Mouse (Mus musculus): ENCODE measurements around the gene Wasf2.

Gene Wasf2

DNA sequence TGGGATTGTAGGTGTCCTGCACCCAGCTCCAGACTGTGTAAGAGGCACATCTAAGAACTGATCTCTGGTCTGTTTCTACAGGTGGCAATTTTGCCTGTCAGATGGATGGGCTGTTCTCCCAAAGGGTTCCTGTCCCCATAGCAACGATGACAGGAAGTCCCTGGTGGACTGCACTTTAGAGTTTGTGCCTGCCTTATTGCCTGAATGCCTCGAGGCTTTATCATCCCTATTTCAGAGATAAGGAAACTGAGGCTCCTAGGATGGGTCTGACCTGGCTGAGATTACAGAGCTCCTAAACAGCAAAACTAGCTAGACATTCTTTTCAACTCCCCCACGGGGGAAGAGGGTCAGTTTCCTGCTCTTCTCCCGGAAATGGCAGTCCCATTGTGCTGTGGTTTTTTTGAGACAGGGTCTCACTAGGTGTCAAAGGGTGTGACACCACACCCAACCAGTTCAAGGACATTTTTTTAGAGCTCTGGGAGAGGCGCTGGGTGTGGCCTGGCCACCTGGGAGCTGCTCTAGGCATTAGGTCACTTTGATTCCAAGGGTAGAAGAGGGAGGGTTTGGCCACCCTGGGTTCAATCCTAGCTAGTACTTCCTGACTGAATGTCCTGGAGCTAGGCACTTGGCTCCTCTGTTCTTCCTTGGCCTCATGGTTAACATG is 8.2 kb upstream of the Wasf2 start:
- DNase-seq (ENCODE audit: low read depth, low spot score) = no peak

DNA sequence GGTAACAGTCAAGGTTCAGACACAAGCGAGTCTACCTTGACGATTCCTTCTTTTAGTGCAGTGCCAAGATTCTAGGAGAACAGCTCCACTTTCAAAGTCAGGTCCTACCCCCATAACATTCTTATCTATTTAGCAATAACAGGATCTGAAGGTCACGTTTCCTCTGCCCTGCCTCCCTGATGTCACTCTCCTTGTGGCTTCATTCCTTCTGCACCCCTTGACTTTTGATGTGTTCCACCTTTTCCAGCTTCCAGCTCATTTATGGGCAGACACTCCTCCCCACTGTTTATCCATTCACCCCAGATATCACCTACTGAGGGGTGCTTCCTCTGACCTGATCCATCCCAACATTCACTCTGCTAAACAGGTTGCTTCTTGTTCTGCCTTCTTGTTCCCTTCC is 3.2 kb upstream of the Wasf2 start:
- no peak for DNase-seq (ENCODE audit: low read depth, low spot score)

DNA sequence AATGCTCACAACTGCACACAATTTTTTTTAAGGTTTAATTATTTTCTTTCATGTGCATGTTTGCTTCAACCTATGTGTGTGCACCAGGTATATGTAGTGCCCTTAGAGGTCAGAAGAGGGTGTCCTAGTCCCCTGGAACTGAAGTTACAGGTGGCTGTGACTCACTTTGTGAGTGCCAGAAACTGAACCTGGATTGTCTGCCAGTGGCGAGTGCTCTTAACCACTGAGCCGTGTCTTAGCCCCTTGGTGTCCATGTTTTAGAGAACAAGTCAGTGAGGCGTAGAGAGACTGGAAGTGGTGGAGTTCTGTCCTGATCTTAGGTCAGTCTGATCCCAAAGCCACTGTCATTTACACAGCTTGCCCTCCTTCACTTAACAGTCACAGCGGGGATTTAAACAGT is 2.4 kb upstream of the Wasf2 start:
- no peak for DNase-seq (ENCODE audit: low read depth, low spot score)

DNA sequence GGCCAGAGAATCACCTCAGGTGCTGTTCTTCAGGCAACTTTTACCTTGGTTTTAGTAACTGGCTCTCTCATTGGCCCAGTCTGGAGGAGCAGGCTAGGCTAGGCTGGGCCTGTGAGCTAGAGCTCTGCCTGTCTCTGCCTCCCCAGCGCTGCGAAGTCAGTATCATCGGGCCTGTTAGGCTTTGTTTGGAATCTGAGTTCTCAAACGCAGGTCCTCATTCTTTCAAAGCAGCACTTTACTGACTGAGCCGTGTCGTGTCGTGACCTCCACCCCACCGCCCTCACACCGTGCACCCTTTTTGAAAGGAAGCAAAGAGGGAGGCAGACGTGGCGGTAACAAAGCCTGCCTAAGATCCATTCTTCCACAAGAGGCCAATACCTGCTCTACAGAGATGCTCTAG is 914 bp upstream of the Wasf2 start:
- DNase-seq (ENCODE audit: low read depth, low spot score) = no peak

DNA sequence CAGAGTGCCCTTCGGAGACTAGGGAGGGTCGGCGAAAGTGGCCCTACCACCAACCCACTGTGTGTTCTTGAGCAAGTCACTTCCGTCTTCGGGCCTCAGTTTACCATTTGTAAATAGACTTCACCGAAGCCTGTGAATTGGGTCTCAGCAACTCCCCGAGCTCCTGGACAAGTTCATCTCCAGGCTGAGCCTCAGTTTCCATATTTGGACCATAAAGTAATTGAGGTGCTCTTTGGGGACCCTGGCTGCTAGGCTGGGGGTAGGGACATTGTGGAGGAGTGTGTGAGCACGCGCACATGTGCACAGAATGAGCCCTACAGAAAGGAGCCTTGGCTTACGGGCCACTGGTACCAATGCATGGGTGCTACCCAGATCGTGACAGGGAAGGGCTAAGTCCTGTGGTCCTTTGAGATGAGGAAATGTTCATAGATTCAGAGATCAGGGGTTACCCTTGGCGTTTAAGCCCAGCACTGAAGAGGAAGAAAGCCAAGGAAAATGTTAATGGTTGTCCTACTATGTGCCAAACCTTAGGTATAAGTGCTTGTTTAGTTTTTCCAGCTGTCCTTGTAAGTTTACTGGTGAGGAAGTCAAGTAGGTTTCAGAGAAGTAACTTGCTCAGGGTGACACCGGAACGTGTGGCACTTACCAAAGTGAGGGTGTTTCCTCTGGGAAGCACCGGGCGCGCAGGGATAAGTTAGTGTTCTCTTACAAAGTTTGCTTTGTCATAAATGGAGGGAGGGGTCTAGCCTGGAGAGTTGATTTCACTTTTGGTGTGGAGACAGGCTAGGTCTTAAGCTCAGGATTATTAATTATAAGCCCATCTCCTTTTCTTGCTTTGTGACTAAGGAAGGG is 811 bp downstream of the Wasf2 start:
- no peak for DNase-seq (ENCODE audit: low read depth, low spot score)

DNA sequence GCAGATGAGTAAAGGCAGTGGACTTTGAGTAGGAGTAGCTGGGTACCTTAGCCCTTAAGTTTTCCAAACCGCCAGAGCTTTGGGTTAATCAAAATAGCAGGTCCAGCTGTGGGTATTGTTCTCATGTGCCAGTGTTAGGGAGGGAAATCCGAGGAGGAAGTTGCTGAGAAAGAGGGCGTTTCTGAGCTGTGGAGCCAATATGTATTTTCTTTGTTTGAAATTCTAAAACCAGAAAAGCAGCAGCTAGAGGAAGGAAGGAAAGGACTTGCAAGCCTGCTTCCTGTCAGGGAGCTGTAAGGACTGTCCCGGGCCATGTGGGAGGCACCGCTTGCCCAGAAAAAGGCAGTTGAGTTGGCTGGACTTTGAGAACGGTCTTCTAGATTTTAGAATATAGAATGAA is 1.7 kb downstream of the Wasf2 start:
- DNase-seq (ENCODE audit: low read depth, low spot score) = peak; percentile 47

DNA sequence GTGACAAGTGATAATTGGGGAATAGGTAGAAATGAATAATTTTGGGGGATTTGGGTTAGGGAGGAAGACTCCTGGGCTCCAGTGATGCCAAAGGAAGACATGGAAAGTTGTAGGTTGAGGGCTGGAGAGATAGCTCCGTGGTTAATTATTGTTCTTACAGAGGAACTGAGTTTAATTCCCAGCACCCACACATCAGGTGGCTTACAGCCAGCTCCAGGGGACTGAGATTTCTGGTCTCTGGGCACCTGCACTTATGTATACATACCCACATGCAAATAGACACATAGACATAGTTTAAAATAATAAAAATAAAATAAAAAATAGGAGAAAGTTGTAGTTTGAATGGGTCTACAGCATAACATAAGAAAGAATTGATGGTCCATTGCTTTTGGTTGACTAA is 6.6 kb downstream of the Wasf2 start:
- no peak for DNase-seq (ENCODE audit: low read depth, low spot score)

DNA sequence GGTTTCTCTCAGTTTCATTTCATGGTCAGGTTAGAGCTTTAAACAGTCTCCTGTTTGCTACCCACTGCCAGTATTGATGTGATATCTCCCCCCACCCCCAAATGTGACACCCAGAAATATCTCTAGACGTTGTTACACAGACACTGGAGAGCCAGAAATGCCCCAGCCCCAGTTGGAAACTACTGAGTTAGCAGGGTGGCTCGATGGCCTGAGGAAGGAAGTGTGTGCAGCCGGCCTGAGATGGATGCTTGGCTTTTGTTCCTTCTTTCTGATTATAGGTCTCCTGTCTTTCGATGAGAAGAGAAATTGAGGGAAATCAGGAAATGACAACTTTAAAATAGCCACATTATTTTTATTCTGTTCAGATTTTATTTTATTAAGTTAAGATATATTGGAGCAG is 8.7 kb downstream of the Wasf2 start:
- no peak for DNase-seq (ENCODE audit: low read depth, low spot score)

DNA sequence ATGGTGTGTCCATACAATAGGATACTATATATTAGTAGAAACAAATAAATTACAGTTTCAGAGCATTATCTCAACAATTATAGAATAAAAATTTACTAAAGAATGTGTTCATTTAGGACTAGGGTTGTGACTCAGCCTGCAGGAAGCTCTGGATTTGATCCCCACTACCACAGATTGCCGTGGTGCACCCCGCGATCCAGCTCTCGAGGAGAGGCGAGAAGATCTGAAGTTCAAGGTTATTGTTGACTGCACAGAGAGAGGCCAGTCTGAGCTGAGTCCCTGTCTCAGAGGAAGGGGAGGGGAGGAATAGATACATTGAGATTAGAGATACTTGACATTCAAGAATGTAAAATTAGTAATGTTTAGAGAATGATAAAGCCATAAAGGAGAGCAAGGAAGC is 24.7 kb downstream of the Wasf2 start:
- no peak for DNase-seq (ENCODE audit: low read depth, low spot score)

DNA sequence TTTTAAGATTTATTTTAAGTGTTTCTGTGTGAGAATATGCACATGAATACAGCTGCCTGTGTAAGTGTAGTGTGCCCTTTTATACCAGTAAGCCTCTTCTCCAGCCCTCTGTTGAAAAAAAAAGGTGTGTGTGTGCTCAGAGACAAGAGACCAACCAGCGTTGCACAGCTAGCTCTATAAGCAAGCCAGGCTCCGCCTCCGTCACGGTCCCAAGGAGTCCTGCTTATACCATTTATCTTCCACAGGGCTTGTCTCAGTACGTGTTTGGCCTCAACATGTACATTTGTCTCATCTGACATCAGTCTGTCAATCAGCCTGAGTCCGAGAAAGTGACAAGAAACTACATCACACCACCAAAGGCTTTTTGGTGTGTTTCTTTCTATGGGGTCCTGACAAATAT is 25.4 kb downstream of the Wasf2 start:
- no peak for DNase-seq (ENCODE audit: low read depth, low spot score)

DNA sequence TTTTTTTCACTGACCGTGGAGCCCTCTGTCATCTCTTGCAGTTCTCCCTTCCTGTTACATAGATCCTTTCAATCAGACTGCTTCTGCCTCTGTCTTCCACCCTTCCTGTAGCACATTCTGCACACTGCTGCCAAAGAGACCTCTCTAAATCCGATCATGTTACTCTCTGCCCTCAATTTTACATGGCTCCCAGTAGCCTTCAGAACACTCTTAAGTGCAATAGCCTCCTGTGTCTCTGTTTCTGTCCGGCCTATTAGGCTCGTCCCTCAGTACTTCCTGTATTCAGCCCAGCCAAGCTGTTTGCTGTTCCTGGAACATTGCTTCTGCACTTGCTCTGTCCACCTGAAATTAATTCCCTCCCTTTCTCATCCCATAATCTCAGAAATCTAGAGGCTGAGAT is 26.1 kb downstream of the Wasf2 start:
- DNase-seq (ENCODE audit: low read depth, low spot score) = no peak

DNA sequence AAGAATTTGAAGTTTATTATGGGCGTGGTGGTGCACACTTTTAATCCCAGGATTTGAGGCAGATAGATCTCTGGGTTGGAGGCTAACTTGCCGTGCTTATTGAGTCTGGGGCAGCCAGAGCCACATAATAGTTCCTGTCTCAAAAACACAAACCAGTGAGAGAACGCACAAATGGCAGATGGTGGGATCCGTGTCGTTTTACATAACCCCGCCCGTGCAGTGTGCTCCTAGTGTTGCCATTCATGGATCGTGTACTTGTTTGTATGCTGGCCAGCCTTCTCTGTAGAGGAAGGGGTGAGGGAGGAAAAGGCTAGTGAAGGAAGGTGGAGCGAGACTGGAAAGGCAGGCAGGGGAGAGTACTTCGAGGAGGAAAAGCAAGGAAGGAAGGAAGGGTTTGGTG is 26.5 kb downstream of the Wasf2 start:
- no peak for DNase-seq (ENCODE audit: low read depth, low spot score)

DNA sequence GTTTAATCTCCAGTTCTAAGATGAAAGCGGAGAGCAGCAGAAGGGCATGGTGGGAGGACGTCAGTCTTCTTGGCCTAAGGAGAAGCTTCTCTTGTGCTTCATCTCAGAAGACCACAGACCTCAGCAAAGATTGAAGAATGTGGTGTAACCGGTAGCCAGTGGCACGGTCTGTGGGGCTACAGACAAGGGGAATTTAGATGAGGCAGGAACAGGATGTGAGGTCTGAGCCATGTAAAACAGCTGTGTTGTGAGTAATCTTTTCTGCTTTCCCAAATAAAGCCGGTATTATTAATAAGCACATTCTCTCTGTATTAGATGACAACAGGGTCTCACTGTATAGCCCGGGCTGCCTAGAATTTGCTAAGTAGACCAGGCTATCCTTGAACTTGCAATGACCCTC is 28.8 kb downstream of the Wasf2 start:
- no peak for DNase-seq (ENCODE audit: low read depth, low spot score)

DNA sequence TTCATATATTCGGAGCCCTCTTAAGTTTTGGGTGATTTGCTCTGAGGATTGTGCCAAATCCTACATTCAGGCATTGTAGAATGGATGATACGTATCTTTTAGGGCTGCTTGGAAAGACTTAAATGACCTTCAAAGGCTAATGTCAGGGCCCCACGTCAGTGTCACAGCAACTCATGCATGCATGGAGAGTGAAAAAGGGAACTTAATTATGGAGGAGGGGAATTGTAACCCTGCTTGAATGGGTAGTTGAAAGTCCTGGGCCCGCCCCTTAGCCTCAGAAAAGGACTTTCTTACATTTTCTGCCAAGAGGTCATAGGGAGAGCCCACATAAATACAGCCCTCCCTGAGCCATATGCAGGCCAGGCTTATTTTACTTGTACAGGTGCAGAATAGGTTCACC is 29.3 kb downstream of the Wasf2 start:
- no peak for DNase-seq (ENCODE audit: low read depth, low spot score)

DNA sequence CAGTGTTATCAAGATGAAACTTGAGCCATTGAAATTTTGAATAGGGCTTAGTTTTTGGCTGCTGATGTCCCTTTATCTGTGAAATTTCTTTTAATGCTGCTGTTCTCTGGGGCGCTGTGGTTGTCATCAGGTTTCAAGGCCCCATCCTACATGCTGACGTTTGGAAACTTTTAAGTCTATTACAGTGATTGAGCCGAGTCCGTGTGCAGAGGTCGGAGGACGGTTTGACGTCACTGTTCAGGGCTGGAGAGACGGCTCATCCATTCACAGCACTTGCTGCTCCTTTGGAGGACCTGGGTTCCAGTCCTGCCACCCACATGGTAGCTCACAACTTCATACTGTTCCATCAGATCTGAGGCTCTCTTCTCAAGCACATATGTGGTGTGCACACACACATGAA is 29.9 kb downstream of the Wasf2 start:
- no peak for DNase-seq (ENCODE audit: low read depth, low spot score)

DNA sequence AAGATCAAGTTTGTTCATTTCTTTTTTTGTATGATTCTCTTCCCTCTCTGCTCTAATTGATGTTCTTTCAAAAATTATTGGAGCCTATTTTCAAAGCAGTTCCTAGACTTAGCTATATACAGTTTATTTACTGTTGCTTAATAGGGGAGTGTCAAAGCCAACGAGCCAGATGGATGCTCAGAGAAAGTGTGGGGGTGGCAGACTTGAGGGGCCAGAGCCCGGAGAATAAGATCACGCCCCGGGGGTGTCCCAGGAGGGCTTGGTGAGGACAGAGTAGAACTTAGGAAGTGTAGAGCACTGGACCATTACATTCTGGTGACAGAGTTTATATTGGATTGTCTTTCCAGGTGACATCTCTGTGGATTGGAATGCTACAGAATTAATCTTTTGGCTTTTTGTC is 30.5 kb downstream of the Wasf2 start:
- no peak for DNase-seq (ENCODE audit: low read depth, low spot score)

DNA sequence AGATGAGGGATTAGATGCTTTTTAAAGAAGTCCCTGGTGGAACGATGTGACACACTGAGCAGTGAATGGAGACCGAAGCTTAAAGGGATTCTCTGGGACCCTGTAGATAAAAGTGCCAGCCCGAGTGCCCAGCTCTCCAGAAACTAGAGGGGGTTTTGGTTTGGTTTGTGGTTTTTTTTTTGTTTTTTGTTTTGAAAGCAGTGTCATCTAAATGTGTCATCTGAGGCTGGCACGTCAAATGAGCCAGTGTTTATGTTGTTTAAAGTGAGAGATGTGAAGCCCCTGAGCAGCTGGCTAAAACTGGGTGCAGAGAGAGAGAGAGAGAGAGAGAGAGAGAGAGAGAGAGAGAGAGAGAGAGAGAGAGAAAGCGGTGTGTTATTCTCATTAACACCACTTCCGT is 31.9 kb downstream of the Wasf2 start:
- DNase-seq (ENCODE audit: low read depth, low spot score) = no peak

DNA sequence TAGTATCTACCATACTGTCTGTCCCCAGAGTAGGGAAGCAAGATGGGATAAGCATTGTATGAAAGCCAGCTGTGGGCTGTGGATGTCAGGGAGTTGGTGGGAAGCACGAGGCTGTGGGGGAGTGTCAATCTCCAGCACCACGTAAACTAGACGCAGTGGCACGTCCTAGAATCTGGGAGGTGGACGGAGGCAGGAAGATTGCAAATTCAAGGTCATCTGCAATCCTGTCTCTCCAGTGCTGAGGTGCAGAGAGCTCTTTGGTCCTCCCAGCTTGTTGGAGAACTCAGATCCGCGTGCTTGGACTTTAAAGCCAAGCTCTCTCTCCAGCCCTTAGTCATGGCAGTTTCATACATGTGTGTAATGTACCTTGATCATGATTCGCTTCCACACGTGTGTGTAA is 36.5 kb downstream of the Wasf2 start:
- DNase-seq (ENCODE audit: low read depth, low spot score) = no peak

DNA sequence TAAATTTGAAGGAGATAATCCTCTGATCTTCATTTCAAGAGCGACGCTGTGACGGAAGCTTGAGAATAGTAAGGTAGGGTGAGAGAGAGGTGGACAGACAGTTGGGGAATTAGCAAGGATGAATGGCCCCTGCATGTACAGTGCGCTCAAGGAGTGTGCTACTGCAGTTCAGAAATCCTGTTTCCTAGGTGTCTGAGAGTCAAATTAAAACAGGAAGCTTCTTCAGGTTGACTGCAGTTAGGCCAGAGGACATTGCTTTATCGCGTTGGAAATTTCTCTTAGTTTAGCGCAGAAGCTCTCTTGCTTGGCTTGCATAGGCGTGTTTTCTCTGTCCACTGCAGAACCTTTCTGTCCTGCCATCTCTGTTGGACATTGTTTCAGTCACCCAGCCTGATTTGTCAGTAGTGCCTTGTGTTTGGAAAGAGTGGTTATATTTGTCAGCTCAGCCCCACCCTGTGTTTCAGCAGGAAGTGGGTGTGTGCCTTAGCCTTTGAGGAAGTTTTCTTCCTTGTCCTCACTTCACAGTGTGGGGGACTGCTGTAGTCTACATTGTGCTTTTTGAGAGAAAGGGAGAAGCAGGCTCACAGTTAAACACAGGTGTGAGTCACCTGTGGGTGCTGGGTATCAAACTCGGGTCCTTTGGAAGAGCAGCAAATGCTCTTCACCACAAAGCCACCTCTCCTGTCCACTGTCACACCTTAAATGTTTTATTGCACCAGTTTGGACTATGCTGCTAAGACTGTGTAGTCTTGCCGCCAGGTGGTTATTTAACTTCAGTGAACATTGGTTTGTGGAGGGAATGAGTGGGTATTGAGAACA is 39.1 kb downstream of the Wasf2 start:
- DNase-seq (ENCODE audit: low read depth, low spot score) = no peak

DNA sequence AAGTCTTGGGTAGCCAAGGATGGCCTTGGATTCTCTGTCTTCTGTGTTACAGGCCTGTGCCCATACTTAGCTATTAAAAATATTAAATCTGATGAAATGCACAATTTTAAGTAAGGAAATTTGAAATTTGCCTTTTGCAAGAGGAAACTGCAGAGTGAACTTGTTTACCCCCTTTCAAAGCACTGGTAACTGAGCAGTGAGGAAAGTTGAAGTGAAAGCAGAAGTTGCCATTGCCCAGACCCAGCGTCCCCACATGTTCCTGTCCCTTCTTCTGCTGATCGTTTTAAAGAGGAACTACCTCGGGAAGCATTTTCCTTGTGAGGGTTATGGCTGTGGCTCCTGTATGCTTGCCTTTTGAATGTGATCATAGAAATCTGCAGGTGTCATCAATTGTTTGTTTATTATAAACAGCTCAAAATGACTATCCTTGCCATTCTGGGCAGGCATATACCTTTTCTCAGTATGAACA is 39.8 kb downstream of the Wasf2 start:
- no peak for DNase-seq (ENCODE audit: low read depth, low spot score)

DNA sequence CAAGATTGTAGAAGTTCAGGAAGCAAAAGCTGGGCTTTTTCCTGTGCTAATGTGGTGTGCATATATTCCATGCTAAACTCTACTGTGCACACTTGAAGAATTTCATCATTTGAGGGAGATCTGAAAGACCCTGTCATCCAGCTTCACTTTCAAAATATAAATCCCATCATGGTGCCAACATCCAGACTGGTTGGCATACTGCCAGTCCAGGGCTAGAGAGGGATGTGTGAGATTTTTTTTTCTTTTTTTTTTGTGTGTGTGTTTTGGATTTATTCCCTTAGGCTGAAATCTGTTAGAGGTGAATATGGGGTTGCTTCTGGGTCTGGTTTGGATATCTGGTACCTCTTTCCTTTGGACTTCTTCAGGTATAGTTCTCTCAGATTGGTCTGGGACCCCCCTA is 40.3 kb downstream of the Wasf2 start:
- no peak for DNase-seq (ENCODE audit: low read depth, low spot score)

DNA sequence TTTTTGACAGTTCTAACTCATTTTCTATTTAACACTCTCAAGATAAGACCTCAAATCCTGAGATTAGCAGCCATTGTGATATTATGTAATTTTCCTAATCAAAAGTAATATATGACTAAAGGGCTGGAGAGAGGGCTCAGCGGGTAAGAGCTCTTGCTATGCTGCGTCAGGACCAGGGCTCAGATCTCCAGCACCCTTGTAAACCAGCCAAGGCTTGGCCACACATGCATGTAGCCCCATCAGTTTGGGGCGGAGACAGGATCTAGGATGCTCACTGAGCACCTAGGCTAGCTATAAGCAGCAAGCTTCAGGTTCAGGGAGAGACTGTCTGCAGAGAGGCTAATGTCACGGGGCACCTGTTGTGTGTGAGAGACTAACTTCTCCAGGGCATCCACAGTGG is 42.1 kb downstream of the Wasf2 start:
- DNase-seq (ENCODE audit: low read depth, low spot score) = no peak

DNA sequence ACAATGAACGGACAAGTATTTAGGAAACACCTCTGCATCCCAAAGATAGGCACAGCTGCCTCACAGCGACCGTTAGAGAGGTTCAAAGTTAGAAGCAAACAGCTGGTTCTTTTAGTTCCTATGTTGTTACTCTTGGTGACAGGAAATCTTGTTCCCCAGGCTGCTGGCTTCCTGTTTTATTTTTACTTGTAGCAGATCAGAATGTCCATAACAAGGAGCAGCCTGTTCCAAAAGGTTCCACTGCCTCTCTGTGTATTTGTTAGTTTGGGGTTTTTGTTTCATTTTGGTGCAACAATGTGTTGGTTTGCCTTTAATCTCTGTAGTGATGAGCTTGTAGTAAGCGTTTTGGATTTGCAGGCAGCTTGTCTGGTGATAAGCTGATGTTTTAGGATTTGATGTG is 44.1 kb downstream of the Wasf2 start:
- no peak for DNase-seq (ENCODE audit: low read depth, low spot score)
